Mouse (Mus musculus) liver, adult 2 months (tissue): ENCODE results near the gene Tmod4. TPM values are rescaled to one million over a fixed set of nuclear protein-coding genes. Genes with fewer than 3 reads are reported as not detected.
A peak's percentile ranks its signal among the peaks of the same experiment; 100 is the strongest.

Experiments used
- DNase-seq: peaks from one replicate; pipeline ENCODE4 v3.0.0-alpha.2; 2011; ENCODE audit warnings: low read depth, low spot score; ENCODE audit errors: extremely low read depth
- H3K27ac ChIP-seq: fragments of 200-500 bp; replicated peaks from 2 replicates; pipeline ENCODE4 v1.5.1; 2012; ENCODE audit warnings: low read depth, mild to moderate bottlenecking, control low read depth, inconsistent platforms, low read length; ENCODE audit not compliant: insufficient read depth
- H3K27me3 ChIP-seq: fragments of 200-500 bp; 2 replicates; pipeline ENCODE4 v1.6.1; 2012; ENCODE audit warnings: mild to moderate bottlenecking, moderate library complexity, low read length, inconsistent platforms; ENCODE audit not compliant: control insufficient read depth, insufficient read depth
- H3K36me3 ChIP-seq: fragments of 200-500 bp; 2 replicates; pipeline ENCODE4 v1.6.1; 2012; ENCODE audit warnings: low read length, inconsistent platforms; ENCODE audit not compliant: control insufficient read depth, insufficient read depth
- H3K4me1 ChIP-seq: fragments of 200-500 bp; 2 replicates; pipeline ENCODE4 v1.6.1; 2011; ENCODE audit warnings: low read length; ENCODE audit not compliant: control insufficient read depth, insufficient read depth
- H3K4me3 ChIP-seq: fragments of 200-500 bp; 2 replicates; pipeline ENCODE4 v1.5.1; 2011; ENCODE audit warnings: low read depth, mild to moderate bottlenecking, control low read depth, low read length, moderate library complexity; ENCODE audit not compliant: insufficient read depth
- H3K79me2 ChIP-seq: fragments of 200-500 bp; 2 replicates; pipeline ENCODE4 v1.6.1; 2012; ENCODE audit warnings: inconsistent platforms, mild to moderate bottlenecking, low read length, moderate library complexity; ENCODE audit not compliant: control insufficient read depth, insufficient read depth
- H3K9ac ChIP-seq: fragments of 200-500 bp; 2 replicates; pipeline ENCODE4 v1.6.1; 2012; ENCODE audit warnings: low read depth, mild to moderate bottlenecking, control low read depth, inconsistent platforms, low read length
- CTCF ChIP-seq: fragments of 200-500 bp; IDR thresholded peaks from 2 replicates; pipeline ENCODE4 v1.5.1; 2011; ENCODE audit warnings: low read depth, low read length, control low read depth
- POLR2A ChIP-seq: fragments of 200-500 bp; IDR thresholded peaks from 2 replicates; pipeline ENCODE4 v1.6.1; 2011; ENCODE audit warnings: low read length, control low read depth; ENCODE audit not compliant: insufficient read depth; ENCODE audit errors: extremely low read depth
- WGBS: fragments of 180-500 bp; shearing (Covaris S2); methylation state at CpG from one replicate; pipeline ENCODE4 v1.1.7; 2018; 5-methylcytosine and 5-hydroxymethylcytosine counted together
- polyA plus RNA-seq: library from polyadenylated mRNA; depleted of rRNA; stranded (reverse); fragments of >200 nt; gene quantifications from 2 replicates; pipeline ENCODE4 v1.2.3, GENCODE M21; 2012
- total RNA-seq: library from RNA; depleted of rRNA; stranded (reverse); fragments of >200 nt; gene quantifications from 2 replicates; pipeline ENCODE4 v1.2.3, GENCODE M21; 2014

Tmod4 gene
- total and polyA plus RNA-seq, 2 experiments, result 0.65 TPM; not detected in 1

- H3K27me3 ChIP-seq, result no peaks in the 10 kb centered on the region
- H3K27ac ChIP-seq, result no peak overlapping the region
- DNase-seq, result peak; percentile 69
- H3K4me1 ChIP-seq, result peaks cover 6% of the 10 kb centered on the region; the same call in 1 of the 2 replicates
- H3K9ac ChIP-seq, result no peak overlapping the region
- no peak overlapping the region for H3K4me3 ChIP-seq
- H3K36me3 ChIP-seq, result no peaks in the 10 kb centered on the region
- WGBS, result 5% methylated on average over 5 of the region's 5 CpGs
- no peaks in the 10 kb centered on the region for H3K79me2 ChIP-seq
- TF ChIP-seq POLR2A, result no peak
- peak; percentile 99 for TF ChIP-seq CTCF
These were observed 18.3 kb downstream of the Tmod4 start for GRCm38 (mm10) chr3:95142617-95143011.

- Histone ChIP-seq H3K27ac (no peak overlapping the region), H3K36me3 (no peaks in the 10 kb centered on the region), H3K27me3 (no peaks in the 10 kb centered on the region), H3K9ac (no peak overlapping the region), H3K4me3 (no peak overlapping the region), H3K79me2 (no peaks in the 10 kb centered on the region), H3K4me1 (no peaks in the 10 kb centered on the region)
- TF ChIP-seq POLR2A, result no peak
- TF ChIP-seq CTCF, result no peak
- no peak for DNase-seq
- 71% methylated on average over 3 of the region's 3 CpGs for WGBS
These were observed 23.6 kb downstream of the Tmod4 start for GRCm38 (mm10) chr3:95147924-95148323.

GRCm38 (mm10) chr3:95153874-95154273 is 29.6 kb downstream of the Tmod4 start:
- Histone ChIP-seq H3K4me1 (no peaks in the 10 kb centered on the region), H3K27ac (no peak overlapping the region), H3K27me3 (no peaks in the 10 kb centered on the region), H3K79me2 (no peaks in the 10 kb centered on the region), H3K36me3 (no peaks in the 10 kb centered on the region), H3K4me3 (no peak overlapping the region), H3K9ac (no peak overlapping the region)
- DNase-seq, result peak; percentile 24
- 46% methylated on average over 4 of the region's 4 CpGs for WGBS
- TF ChIP-seq CTCF (peak; percentile 57), POLR2A (no peak)

DNA sequence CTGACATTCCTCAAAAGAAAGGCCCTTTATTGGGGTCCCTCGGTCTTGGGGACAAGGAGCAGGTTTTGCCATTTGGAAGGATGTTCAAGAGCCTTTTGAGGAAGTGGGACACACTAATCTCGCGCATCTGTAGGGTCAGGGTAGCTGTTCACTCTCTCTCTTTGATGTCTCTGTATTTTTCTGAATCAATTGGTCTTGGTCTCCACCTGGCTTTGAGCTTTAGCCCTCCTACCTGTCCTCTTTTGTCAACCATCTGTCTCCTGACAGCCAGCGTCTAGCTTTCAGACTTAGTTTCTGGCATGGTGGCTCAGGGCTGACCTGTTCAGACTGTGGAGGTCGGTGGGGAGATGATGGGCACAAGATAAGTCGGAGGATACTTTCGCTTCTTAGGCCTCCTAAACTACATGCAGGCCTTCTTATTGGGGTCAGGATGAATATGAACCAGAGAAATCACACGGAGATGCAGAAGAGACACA is 35.3 kb downstream of the Tmod4 start:
- 51% methylated on average over 8 of the region's 8 CpGs for WGBS
- TF ChIP-seq POLR2A (no peak), CTCF (no peak)
- Histone ChIP-seq H3K27ac (no peak overlapping the region), H3K79me2 (no peaks in the 10 kb centered on the region), H3K36me3 (no peaks in the 10 kb centered on the region), H3K27me3 (peaks cover 5% of the 10 kb centered on the region; the same call in 1 of the 2 replicates), H3K4me1 (peaks cover 3% of the 10 kb centered on the region), H3K9ac (peak overlapping the region; percentile 33; the same call in 1 of the 2 replicates), H3K4me3 (peak overlapping the region; percentile 51)
- DNase-seq, result no peak

- peak within 1 kb of the TSS; percentile 46 for H3K9ac ChIP-seq
- H3K4me1 ChIP-seq, result peaks cover 3% of the 10 kb centered on the region
- peak within 1 kb of the TSS; percentile 63 for H3K4me3 ChIP-seq
- WGBS, result under 1% methylated on average over 66 of the region's 66 CpGs
- TF ChIP-seq POLR2A (0 out of 2 replicates have a peak, but pooled peaks have one; percentile 5), CTCF (no peak)
- no peaks in the 10 kb centered on the region for H3K36me3 ChIP-seq
- peaks cover 5% of the 10 kb centered on the region; the same call in 1 of the 2 replicates for H3K27me3 ChIP-seq
- no peak within 1 kb of the TSS for H3K27ac ChIP-seq
- peak; percentile 74 for DNase-seq
- H3K79me2 ChIP-seq, result no peaks in the 10 kb centered on the region
These were observed 36.0 kb downstream of the Tmod4 start, which contains the start of gene Sema6c for GRCm38 (mm10) chr3:95159987-95160963. TSS of gene Sema6c (plus strand) at chr3:95160457.
